Mouse (Mus musculus): Measurements from ENCODE around the gene Rab5if.
"Not testable (repeated sequence)": the region's sequence is repeated elsewhere in the genome, so short reads cannot be mapped to it uniquely, and the experiment has no call there.

Gene Rab5if

DNA sequence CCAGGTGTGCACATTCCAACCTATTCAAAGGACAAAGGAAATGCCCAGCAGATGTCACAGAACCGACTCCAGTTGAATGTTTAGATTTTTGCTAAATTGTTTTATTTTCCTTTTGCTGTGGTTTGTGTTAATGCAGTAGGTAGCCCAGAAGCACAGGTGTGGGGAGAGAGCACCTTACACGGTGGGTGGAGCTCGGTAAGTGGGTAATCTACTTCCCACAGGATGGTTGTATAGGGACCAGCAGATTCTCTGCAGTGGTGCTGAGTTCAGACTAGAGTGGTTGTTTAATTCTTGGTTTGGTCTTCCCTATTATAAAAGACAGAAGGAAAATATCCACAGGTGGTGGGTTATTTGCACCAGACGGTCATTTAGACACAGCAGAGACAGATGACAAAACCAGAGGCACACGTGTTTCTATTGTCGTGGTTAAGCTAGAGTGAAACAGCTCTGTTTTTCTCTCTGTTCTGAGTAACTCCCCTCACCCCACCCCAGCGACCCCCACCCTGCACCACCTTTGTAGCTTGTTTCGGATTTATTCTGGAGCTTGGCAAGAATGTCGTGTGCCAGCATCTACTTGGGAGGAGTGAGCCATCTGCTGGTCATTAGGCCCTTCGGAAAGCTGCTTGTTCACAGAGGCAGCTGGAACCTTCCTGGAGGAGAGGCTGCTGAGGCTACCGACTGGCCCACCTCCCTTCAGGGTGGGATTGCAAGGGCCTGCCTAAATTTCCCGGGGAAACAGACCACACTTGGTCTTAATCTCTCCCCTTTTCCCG is 8.7 kb upstream of the Rab5if start:
- not testable (repeated sequence) for DNase-seq (ENCODE audit: low read depth, low spot score)

DNA sequence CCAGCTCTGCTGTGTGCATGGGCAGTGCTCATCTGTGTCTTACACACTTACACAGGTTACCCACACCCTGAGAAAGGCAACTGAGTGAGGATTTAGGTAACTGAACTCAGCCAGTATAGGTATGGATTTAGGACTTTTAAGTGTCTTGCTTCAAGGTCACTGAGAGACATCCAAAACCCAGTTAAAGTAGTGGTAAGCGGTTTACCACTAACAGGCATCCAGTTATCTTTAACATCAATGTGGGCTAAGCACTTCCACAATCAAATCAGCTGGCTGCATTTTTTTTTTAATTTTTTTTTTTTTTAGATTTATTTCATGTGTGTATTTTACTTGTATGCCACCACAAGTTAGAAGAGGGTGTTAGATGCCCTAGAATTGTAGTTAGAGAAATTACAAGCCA is 6.6 kb upstream of the Rab5if start:
- DNase-seq (ENCODE audit: low read depth, low spot score): no peak

DNA sequence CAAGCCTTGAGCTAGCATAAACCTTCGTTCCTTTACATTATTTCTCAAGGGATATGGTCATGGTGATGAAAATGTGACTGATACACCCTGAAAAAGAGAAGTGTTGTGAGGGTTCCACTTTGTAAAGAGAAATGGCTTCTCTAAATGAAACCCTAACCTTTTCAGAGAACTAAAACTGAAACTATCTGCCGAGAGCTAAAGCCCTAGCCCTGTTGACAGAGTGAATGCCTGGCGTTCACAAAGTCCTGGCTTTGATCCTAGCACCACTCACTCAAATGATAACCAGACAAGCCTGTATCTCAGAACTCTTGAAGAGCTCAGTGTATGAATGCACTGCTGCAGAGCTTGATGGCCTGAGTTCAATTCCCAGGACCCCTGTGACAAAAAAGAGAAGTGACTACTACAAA is 5.5 kb upstream of the Rab5if start:
- DNase-seq (ENCODE audit: low read depth, low spot score): no peak

DNA sequence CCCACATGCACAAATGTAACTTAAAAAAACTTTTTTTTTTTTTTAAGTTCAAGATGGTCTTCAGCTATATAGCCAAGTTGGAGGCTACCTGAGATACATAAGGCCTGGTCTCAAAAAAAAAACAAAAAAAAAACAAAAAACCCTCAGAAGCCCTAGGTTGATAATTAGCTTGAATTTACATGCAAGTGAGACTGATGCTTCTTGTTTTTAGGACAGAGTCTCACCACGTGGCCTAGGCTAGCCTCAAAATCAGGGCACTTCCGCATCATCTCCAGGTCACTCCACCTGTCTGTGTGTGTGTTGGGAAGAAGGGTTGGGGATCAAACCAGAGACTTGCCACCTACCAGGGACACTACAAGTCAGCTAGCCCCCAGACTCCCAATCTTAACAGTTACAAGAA is 5.1 kb upstream of the Rab5if start, which contains the start of gene 4930518I15Rik:
TSS of gene 4930518I15Rik (minus strand) at position 112 of the 400 bp plus-strand sequence.
- DNase-seq (ENCODE audit: low read depth, low spot score): no peak

DNA sequence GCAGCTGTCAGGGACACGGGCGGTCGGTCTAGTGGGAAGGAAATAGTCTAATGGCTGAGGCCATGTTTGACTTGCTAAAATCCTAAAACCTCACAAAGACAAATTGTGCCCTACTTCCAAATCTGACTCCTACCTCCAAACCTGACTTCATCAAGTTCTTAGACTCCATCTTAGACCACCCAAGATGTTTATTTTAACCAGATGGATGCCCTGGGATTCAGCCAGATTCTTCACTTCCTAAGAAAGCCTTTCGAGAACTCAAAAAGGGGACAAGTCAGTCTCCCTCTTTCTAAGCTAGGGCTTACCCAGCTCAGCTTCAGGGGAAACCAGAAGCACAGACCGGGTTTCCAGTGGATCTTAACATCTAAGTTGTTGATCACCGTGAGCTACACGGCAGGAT is 4.3 kb upstream of the Rab5if start:
- no peak for DNase-seq (ENCODE audit: low read depth, low spot score)

DNA sequence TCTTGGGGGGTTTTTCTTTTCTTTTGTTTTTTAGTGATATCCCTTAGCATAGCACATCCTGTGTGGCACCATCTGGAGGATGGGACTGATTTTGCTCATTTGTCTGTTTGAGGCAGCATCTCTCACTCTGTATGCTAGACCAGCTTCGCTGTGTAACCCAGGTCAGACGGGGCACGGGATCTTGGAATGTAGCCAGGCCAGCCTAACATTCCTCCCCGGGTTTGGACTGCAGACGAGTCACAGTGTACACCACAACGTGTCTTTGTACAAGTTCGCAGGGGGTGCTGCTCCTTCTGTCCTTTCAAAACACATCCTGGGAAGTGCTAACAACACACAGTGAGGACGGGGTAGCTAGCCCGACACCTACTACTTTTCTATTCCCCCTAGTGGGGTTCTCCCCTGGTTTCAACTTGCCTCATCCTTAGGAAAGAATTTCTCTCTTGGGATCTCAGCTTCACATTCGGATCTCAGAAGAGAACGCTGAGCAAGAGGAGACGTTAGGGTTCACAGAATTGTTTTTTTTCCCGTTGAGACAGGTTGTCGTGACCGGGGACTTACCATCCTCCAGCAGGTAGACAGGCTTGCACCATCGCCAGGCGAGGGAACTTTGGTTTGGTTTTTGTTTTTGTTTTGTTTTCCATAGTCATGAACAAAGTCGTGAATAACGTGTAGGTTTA is 749 bp upstream of the Rab5if start:
- DNase-seq (ENCODE audit: low read depth, low spot score): no peak

DNA sequence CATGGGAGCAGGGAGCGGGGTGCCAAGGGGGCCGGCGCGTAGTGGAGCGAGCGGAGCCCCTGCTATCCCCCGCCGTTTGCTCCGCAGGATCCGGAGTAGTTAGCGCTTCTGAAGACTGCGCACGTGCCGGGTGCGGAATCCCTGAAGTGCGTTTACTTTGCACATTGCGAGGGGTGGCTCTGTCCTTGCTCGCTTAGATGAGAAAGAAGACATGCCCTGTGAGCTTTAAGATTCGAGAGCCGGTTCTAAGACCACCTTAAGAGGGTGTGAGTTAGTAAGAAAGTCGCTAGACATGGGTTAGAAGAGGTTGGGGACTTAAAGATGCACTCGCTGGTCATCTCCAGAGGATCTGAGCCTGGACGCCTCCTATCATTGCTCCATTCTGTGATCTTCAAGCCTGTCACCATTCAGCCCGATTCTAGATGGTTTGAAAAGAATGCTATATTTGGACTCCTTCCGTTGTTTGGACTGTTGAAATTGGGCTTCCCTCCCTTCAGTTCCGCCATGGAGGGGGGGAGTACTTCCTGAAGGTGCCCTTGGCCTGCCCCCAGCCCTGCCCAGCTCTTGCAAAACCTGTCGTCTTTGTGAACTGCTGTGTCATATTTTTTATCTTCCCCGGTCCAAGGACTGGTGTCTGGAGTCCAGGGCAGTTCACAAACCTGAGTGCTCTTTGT is 696 bp downstream of the Rab5if start:
- DNase-seq (ENCODE audit: low read depth, low spot score): no peak

DNA sequence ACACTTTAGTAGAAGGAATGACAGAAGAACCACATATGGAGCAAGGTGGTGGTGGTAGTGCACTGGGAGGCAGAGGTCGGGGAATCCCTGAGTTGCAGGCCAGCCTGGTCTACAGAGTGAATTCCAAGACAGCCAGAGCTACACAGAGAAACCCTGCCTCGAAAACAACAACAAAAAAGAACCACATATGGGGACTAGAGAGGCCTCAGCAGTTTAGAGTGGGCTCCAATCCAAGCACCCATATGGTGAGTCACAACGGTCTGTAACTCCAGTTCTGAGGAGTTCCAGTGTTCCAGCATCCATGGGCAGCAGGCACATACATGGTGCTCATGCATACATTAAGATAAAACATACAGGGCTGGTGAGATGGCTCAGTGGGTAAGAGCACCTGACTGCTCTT is 1.6 kb downstream of the Rab5if start:
- DNase-seq (ENCODE audit: low read depth, low spot score): no peak

DNA sequence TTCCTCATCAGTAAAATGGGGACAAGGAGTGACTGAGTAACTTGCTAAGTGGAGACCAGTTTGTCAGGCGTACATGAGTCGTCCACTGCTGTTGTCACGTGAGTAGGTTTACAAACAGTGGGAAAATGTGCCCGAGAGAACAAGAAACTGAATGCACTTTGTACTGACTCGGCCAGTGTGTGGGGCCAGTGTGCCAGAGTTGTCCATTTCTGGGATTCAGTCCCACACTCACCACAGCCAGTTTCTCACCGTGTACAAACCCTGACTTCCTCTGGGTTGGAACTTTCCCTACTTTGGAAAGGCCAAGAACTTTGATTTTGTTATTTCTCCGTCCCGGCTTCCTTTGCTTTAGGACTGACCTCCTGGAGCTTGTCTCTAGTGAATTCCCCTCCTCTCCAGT is 6.1 kb downstream of the Rab5if start:
- DNase-seq (ENCODE audit: low read depth, low spot score): no peak

DNA sequence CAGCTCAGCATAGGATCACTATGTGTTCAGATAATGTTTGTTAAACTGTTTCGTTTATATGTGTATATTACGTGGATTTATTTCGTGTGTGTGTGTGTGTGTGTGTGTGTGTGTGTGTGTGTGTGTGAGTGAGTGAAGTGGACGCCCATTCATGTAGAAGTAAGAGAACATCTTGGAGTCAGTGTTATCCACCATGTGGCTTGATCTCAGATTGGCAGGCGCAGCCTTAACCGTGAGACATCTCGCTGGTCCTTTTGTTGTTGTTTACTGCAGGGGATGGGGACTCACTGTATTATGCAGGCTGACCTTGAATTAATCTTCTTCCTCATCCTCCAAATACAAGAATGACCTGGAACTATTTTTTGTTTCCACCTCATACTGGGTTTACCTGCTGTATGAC is 6.6 kb downstream of the Rab5if start:
- DNase-seq (ENCODE audit: low read depth, low spot score): no peak

DNA sequence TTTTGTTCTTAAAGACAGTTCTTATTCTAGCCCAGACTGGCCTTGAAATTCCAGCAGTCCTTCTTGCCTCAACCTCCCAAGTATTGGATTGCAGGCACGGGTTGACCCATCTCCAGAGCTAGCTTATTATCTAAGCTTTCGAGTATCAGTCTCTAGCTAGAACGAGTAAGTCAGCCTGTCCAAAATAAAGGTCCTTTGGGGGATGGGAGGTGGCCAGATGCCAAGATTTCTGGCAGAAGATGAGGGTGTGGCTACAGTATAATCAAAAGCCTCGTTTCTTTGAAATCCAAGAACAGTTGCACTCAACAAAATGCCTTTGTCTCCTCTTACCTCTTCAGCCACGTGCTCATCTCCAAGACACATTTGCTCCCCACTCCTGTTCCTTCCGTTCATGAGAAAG is 7.6 kb downstream of the Rab5if start:
- DNase-seq (ENCODE audit: low read depth, low spot score): no peak

DNA sequence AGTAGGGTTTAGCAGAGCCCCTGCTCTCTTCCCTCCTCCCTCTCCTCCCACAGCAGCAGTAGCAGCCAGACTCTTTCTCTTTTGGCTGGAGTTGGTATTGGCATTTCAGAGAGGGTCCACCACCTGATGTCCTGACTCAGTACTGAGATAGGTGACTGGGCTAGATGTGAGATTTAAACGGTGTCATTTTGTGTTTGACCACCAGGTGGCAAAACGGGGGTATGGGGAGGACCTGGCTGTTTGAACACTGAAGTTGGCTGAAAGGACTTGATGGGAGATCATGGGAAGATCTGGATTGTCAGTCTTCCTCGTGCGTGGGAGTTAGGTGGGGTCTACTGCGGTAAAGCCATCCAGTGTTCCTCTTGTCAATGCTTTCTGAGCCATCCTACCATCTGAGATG is 10.7 kb downstream of the Rab5if start:
- DNase-seq (ENCODE audit: low read depth, low spot score): peak; percentile 49

DNA sequence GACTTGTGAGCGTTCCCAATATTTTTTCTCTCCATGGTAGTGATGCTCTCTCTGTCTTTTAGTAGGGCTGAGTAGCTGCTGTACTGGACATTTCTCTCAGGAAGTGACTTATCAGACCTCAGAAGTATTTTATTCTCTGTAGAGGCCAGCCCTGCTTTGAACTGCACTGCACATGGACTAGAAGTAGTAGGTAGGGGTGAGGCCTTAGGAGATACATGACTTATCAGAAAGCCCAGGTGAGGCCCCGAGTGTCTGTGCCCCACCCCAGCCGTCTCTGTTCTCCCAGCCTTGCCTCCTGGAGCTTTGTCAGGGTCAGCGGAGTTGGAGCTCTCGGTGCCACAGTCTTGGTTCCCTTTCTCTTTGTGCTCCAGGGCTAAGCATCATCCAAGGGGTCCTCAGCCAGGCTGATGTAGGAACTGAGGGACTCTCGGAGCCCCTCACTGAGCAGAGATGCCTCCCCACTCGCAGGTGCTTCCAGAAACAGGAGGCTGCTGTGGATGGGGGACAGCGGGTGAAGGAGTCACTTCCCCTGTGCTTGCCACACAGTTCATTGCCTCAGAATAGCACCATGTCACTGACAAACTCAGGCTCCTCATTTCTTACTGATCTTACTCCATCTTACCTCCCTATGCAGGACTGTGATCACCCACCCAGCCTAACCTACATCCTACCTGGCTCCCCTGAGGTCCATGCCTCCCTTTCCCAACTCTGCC is 11.3 kb downstream of the Rab5if start:
- DNase-seq (ENCODE audit: low read depth, low spot score): no peak

DNA sequence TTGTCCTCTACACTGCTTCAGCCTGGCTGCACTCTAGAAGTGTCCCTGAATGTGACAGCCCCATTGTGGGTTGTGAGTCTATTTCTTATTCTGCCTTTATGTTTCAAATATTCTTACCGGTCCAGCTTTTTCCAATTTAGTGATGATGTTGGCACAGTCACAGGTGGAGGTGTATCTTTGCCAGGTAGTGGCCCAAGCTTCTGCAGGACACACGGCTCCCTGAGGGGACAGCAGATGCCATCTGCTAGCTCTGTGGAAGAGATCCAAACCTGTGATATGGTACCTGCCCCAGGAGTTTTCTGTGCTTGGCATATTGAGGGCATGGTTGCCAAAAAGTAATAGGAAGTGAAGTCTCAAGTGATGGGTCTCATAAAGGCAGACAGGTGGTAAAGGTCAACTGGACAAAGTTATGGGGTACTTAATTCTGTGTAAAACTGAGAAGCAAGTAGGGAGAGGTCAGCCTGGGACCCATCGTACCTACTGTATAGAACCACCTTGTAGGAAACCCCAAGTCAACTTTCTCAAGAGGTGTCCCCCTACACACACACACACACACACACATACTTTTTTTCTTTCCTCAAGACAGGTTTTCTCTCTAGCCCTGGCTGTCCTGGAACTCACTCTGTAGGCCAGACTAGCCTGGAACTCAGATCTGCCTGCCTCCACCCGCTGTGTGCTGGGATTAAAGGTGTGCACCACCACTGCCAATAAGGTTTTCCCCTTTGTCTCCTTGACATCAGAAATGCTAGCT is 12.0 kb downstream of the Rab5if start:
- DNase-seq (ENCODE audit: low read depth, low spot score): no peak

DNA sequence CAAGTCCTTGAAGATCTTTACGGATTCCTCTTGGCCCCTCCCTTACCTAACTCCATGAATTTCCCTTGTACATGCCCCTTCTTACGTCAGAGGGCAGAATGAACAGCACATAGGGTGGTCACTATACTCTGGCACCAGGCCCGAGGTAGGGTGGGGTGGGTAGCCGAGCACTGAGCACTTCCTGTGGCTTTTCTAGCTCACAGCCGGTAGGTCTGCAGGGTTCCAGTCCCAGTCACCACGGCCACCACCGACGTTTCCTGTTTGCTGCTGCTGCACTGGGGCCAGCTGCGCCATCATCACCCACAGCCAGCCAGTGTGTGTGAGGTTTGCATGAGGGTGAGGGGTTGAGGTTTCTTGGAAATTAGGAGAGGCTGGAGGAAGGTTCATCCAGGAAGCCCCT is 14.8 kb downstream of the Rab5if start:
- no peak for DNase-seq (ENCODE audit: low read depth, low spot score)

DNA sequence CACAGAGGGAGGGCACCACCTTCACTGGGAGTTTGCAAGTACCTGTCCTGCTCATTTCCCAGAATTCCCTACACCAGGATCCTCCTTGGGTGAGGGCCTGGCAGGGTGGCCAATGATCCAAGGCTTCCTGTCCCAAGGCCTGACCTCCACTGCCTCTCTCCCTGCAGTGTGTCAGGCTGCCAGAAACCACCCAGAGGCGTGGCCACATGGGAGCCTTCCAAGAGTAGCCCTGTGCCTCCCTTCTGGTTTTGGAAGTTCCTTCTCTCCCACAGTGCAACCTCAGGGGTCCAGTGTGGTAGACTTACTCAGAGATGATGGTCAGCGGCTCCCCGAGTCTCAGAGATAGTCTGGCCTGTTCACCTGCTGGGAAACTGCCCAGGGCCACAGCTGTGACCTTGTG is 16.6 kb downstream of the Rab5if start:
- no peak for DNase-seq (ENCODE audit: low read depth, low spot score)

DNA sequence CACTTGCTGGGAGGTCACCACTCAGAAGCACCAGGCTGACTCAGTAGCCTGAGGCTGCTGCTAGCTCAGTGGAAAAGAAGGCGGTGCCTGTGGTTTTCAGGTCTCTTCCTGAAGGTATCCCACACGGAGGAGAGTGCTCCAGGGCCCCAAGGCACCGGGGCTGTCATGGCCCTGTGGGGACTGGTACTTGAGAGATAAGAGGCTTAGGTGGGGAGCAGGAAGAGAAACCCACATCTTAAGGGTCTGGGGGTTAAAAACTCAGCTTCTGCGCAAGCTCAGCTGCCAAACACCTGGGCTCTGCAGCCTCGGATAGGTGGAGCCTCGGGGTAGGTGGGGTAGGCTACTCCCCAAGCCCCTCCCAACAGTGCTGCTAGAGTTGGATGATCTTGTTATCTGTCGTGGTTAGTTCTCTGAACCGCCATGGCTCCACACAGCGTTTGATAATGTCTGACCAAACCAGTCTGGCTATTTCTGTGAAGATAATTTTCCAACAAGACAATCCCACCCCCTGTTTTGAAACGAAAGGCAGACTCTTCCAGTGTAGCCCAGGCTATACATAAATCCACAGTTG is 19.6 kb downstream of the Rab5if start:
- DNase-seq (ENCODE audit: low read depth, low spot score): no peak

DNA sequence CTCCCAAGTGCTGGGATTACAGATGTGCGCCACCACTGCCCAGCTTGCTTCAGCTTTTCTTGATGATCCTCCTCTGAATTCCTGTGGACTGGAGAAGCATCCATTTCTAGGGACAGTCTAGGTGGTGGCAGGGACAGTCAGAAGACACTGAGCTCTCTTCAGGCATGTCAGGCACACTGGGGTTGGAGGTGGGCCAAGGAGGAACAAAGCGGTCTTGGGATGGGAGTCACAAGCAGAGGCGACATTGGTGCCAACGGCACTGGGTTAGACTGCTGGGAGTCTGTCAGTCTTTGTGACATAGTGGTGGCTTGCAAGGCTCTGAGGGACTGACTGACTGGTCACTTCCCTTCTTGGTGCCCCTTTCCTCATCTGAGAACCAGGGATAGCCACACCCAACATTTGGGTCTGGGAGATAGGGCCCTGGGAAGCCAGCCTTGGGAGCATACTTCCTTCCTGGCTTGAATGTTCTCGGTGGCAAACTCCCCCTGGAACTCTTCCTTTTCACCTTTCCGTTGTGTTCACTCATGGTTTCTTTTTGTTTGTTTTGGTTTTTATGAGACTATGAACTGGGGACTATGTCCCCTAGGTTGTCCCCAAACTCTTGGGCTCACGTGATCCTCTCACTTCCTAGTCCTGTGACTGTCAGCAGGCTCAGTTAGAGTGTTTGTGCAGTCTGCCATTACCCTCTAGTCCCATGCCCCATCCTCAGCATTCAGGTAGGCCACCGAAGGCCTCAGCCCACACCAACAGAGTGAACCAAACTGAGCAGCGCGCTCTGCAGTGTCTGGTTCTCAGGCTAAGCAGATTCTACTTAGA is 21.7 kb downstream of the Rab5if start:
- no peak for DNase-seq (ENCODE audit: low read depth, low spot score)

DNA sequence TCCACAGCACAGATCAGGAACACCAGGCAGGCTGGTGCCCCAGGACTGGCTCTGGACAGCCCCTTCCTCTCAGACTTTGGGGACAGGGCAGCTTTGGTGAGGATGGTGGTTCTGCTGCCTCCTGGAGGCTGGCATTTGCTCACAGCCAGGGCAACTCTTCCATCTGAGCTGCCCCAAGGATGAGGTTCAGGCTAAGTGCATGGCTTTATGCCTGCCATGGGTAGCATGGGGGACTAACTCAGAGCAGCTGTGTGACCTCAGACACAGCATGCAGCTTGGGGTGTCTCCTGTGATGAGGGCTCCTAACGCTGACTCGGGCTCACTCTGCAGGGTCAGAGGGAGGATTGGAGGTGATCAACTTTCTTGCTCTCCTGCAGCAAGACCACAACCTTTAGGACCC is 22.7 kb downstream of the Rab5if start:
- DNase-seq (ENCODE audit: low read depth, low spot score): not testable (repeated sequence)

DNA sequence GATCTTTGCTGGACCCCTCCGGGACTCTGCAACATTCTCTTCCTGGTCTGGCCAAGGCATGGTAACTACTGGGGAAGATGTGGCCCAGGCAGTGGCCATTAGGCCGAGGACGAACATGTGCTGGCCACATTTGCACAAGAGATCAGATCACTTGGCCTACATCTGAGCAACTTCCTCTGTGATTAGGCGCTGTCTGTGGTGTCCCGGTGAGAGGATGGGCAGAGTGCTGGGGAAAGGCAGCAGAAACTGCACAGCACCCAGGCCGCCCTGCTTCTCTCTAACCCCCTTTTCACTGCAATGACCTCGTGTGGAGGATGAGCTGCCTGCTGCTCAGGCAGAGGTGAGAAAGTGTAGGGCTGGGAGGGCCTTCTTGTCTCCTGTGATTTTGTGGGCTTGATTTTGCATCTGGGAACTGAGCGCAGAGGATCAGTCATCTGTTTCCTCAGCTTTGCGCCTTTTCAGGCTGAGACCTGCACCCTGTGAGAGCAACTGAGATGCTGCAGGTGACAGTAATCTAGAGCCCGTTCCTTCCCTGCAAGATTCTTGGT is 23.2 kb downstream of the Rab5if start:
- DNase-seq (ENCODE audit: low read depth, low spot score): no peak

Data from embryo, embryonic 11.5 days (tissue).